Mouse (Mus musculus) midbrain, embryonic 10.5 days (tissue): ENCODE measurements around the gene Gm960. TPM values are rescaled to one million over a fixed set of nuclear protein-coding genes. Genes with fewer than 3 reads are reported as not detected.

Source experiments
- DNase-seq: peaks from one replicate; pipeline ENCODE4 v3.0.0-alpha.2; 2017; ENCODE audit warnings: low spot score
- H3K27ac ChIP-seq: fragments of 300-500 bp; sonication (generic); replicated peaks from 2 replicates; pipeline ENCODE4 v1.5.1; 2016; ENCODE audit warnings: mild to moderate bottlenecking
- H3K27me3 ChIP-seq: fragments of 300-500 bp; sonication (generic); 2 replicates; pipeline ENCODE4 v1.6.1; 2016; ENCODE audit warnings: low read depth, mild to moderate bottlenecking; ENCODE audit not compliant: poor library complexity, severe bottlenecking
- H3K36me3 ChIP-seq: fragments of 300-500 bp; sonication (generic); 2 replicates; pipeline ENCODE4 v1.6.1; 2016; ENCODE audit warnings: mild to moderate bottlenecking, moderate library complexity
- H3K4me1 ChIP-seq: fragments of 300-500 bp; sonication (generic); 2 replicates; pipeline ENCODE4 v1.6.1; 2016
- H3K4me3 ChIP-seq: fragments of 300-500 bp; sonication (generic); 2 replicates; pipeline ENCODE4 v1.5.1; 2016; ENCODE audit warnings: mild to moderate bottlenecking, moderate library complexity
- H3K9me3 ChIP-seq: fragments of 300-500 bp; sonication (generic); replicated peaks from 2 replicates; pipeline ENCODE4 v1.6.1; 2016; ENCODE audit warnings: mild to moderate bottlenecking
- WGBS: fragments of 180-500 bp; shearing (Covaris S2); methylation state at CpG from one replicate; pipeline ENCODE4 v1.1.7; 2016; 5-methylcytosine and 5-hydroxymethylcytosine counted together
- polyA plus RNA-seq: library from polyadenylated mRNA; unstranded; fragments of >200 nt; fragmentation: Nextera tagmentation; extraction: Ambion mirVana; gene quantifications from 2 replicates; pipeline ENCODE4 v1.2.1, GENCODE M21; 2016

Gene Gm960
- polyA plus RNA-seq, 1 experiment from 2014 or later: 2.7 TPM

DNA sequence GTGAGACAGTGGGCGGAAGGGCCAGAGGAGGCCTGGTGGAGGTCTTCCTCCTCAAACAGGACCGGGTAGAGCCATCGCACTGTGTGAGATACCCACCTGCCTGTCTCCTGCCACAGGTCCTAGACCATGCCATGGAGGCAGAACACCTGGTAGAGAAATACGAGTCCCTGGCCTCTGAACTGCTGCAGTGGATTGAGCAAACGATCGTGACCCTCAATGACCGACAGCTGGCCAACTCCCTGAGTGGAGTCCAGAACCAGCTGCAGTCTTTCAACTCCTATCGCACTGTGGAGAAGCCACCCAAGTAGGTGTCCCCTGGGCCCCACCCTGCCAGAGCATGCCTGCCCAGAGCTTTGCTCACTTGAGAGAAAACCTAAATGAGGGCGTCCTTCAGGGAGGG is 30.7 kb upstream of the Gm960 start:
- Histone ChIP-seq H3K27me3 (no peaks in the 10 kb centered on the region), H3K4me3 (no peak overlapping the region), H3K36me3 (peaks cover 88% of the 10 kb centered on the region), H3K9me3 (no peaks in the 10 kb centered on the region), H3K27ac (no peak overlapping the region), H3K4me1 (no peaks in the 10 kb centered on the region)
- 92% methylated on average over 9 of the region's 9 CpGs for WGBS
- DNase-seq: no peak

DNA sequence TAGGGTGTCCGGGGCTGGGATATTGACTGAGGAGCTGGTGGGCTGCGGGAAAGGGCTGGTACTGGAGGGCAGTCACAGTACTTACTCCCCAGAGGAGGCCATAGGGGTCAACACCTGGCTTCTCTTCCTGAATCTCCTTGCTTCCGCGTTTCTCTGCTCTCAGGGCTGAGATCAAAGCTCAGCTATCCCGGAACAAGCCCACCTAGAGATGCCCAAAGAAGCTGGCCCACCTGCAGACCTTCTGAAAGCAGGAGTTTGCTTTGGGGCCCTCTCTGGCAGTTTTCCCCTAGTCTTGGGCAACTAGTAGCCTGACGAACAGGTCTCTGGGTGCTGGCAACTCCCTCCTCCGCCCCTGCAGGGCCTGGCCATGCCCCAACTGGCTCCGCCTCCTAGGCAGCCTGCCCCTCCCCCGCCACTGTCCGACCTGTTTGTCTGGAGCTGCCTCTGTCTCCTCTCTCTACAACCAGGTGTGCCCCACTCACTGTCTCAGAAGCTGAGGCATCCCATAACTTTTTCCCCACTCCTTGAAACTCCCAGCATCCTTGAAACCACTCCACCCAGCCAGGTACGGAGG is 22.3 kb upstream of the Gm960 start:
- no peak for DNase-seq
- 18% methylated on average over 11 of the region's 11 CpGs for WGBS
- peak overlapping the region; percentile 1; the same call in 1 of the 2 replicates for H3K4me3 ChIP-seq
- peaks cover 48% of the 10 kb centered on the region for H3K36me3 ChIP-seq
- H3K4me1 ChIP-seq: peaks cover 29% of the 10 kb centered on the region
- H3K27ac ChIP-seq: no peak overlapping the region
- peaks cover 32% of the 10 kb centered on the region for H3K27me3 ChIP-seq
- no peaks in the 10 kb centered on the region for H3K9me3 ChIP-seq

DNA sequence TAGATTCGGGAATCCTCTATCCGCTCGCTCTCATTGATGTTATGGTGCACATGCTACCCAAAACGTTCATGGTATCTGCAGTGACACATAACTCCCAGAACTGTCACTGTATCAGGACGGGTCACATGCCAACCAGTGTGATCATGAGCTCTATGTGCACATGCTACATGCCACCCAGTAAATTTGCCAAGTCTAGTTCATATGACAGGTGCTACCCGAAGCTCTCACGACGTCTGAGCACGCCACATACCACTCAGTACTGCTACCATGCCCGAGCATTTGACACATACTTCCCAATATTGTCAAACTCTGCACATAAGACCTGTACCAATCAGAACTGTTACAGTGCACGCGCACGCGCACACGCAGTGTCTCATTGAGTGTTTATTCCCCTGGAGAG is 21.6 kb upstream of the Gm960 start:
- WGBS: 83% methylated on average over 15 of the region's 15 CpGs
- H3K36me3 ChIP-seq: peaks cover 42% of the 10 kb centered on the region
- peaks cover 30% of the 10 kb centered on the region for H3K4me1 ChIP-seq
- no peak overlapping the region for H3K27ac ChIP-seq
- H3K27me3 ChIP-seq: peaks cover 38% of the 10 kb centered on the region
- H3K9me3 ChIP-seq: no peaks in the 10 kb centered on the region
- H3K4me3 ChIP-seq: no peak overlapping the region
- DNase-seq: no peak

DNA sequence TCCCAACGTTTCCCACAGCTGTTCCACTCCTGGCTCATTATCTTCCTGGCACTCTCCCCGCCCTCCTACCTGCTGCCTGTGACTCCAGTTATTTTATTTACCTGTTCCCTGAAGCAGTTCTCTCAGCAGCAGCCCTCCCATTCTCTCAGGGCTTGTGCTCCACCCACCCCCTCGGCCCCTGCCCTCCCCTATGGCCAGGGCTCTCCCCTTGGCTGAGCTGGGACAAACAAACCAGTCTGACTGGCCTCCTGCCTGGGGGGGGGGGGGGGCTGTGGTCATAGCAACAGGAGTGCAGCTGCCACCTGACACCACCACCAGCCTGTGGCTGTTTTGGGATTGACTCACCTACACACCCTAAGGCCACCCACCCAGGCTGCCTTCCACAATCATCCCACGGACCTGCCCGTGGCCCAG is 20.9 kb upstream of the Gm960 start:
- H3K9me3 ChIP-seq: no peaks in the 10 kb centered on the region
- H3K27me3 ChIP-seq: peaks cover 46% of the 10 kb centered on the region
- H3K4me3 ChIP-seq: no peak overlapping the region
- H3K4me1 ChIP-seq: peaks cover 37% of the 10 kb centered on the region
- peaks cover 36% of the 10 kb centered on the region for H3K36me3 ChIP-seq
- H3K27ac ChIP-seq: no peak overlapping the region; the same call in 1 of the 2 replicates
- DNase-seq: no peak
- WGBS: 10% methylated on average over 5 of the region's 5 CpGs

DNA sequence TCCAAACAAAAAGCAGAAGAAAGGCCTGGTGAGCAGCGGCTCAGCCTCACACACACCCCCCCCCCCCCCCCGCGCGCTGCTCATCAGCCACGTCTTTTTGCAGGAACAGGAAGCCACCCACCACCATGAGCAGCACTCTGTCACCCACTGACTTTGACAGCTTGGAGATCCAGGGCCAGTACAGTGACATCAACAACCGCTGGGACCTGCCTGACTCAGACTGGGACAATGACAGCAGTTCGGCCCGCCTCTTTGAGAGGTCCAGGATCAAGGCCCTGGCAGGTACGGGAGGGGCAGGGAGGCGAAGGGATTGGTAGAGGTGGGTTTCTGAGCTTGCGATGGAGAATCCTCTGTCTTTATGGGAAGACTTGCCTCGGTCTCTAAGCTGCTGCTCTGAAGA is 20.2 kb upstream of the Gm960 start:
- Histone ChIP-seq H3K27ac (no peak overlapping the region), H3K4me3 (no peak overlapping the region), H3K4me1 (peaks cover 44% of the 10 kb centered on the region), H3K9me3 (no peaks in the 10 kb centered on the region), H3K27me3 (peaks cover 52% of the 10 kb centered on the region), H3K36me3 (peaks cover 30% of the 10 kb centered on the region; the same call in 1 of the 2 replicates)
- no peak for DNase-seq
- 30% methylated on average over 10 of the region's 12 CpGs for WGBS

DNA sequence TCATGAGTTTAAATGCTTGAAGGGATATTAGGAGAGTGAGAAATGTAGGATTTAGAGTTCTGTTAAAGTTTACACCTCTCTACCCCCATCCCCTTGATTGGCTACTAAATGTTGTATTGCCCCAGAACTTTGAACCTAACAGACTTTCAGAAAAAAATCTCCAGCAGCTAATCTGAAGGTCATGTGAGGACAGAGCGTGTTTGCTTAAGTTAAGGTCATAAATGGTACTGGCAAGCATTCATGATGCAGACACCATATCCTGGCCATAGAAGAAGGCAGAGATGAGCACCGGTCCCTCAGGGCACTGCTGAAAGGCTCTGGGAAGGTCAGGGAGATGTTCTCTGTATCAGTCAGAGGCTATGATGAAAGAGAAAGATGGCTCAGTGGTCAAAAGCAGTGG is 18.8 kb upstream of the Gm960 start:
- DNase-seq: no peak
- H3K36me3 ChIP-seq: peaks cover 30% of the 10 kb centered on the region; the same call in 1 of the 2 replicates
- no peaks in the 10 kb centered on the region for H3K9me3 ChIP-seq
- 93% methylated on average over 2 of the region's 2 CpGs for WGBS
- no peak overlapping the region for H3K4me3 ChIP-seq
- H3K27ac ChIP-seq: no peak overlapping the region
- H3K27me3 ChIP-seq: peaks cover 66% of the 10 kb centered on the region
- peaks cover 58% of the 10 kb centered on the region for H3K4me1 ChIP-seq

DNA sequence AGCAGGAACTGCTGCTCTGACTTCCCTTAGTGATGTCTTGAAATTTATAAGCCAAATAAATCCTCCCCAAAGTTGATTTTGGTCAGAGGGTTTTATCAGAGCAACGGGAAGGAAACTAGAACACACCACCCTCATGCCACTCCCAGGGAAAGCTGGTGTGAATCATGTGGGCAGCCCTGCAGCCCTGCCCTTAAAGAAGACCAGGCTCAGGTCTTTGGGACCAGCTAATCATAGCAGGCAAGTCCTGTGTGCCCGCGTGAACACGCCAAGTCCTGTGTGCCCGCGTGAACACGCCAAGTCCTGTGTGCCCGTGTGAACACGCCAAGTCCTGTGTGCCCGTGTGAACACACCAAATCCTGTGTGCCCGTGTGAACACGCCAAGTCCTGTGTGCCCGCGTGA is 18.3 kb upstream of the Gm960 start:
- peaks cover 71% of the 10 kb centered on the region for H3K27me3 ChIP-seq

DNA sequence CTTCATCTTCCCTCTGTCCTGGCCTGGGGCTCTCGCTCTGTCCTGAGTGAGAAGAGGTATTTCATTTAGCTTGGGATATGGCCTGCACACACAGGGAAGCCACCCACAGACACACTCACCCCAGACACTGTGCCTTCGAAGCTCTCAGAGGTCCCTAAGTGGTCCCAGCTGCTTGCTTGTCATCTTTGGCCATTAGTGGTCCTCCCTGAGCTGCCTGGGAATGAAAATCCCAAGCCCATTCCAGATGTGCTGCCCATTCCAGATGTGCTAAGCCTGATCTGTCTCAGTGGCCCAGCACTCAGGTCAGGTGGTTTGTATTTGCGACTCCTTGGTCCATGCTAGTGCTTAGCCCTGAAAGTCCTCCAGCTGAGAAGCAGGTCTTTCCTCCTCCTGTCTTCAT is 15.4 kb upstream of the Gm960 start:
- H3K9me3 ChIP-seq: no peaks in the 10 kb centered on the region
- H3K4me1 ChIP-seq: peaks cover 55% of the 10 kb centered on the region
- 65% methylated on average over 3 of the region's 3 CpGs for whole genome bisulfite sequencing
- H3K27ac ChIP-seq: no peak overlapping the region
- H3K27me3 ChIP-seq: peaks cover 77% of the 10 kb centered on the region
- 0 out of 2 replicates have a peak, but pooled peaks cover 10% of the 10 kb centered on the region for H3K36me3 ChIP-seq
- no peak for DNase-seq
- H3K4me3 ChIP-seq: peak overlapping the region; percentile 83; the same call in 1 of the 2 replicates

More for the DNA sequence above, 18.3 kb upstream of the Gm960 start:
- no peak for DNase-seq
- WGBS: 97% methylated on average over 14 of the region's 14 CpGs
- Histone ChIP-seq H3K4me1 (peaks cover 61% of the 10 kb centered on the region), H3K9me3 (no peaks in the 10 kb centered on the region), H3K27ac (no peak overlapping the region), H3K4me3 (no peak overlapping the region), H3K36me3 (peaks cover 28% of the 10 kb centered on the region; the same call in 1 of the 2 replicates)

DNA sequence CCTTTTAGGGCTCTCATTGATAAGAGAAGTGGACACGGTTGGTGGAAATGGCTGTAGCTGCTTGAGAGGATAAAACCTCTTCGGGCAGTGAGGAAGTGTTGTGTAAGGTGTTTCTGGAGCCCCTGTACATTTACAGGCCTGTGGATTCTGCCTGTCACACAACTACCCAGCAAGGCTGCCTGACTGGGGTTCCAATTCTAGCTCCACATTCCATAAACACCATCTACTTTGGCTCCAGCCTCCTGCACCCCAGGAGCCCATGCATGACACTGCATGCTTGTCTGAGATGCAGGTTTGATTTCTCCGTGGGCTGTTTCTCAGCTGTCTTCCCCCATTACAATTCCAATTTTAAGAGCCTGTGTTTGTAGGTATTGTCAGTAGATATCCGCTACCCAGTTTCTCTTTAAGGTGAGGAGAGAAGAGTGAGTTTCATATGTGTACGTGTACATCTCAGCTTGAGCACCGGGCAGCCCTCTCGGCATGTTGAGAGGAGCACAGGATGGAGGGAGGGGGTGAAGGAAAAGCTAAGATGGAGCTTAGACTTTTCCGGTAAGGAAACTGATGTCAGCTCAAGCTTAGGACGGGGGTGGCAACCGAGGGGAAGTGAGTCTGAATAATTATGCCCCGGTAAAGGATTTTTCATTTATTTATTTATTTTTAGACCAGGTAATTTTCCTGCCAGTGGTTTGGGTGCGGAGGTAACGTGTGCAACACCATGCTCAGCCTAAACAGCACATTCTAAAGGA is 14.5 kb upstream of the Gm960 start:
- Histone ChIP-seq H3K9me3 (no peaks in the 10 kb centered on the region), H3K4me1 (peaks cover 46% of the 10 kb centered on the region), H3K4me3 (peak overlapping the region; percentile 83), H3K27me3 (peaks cover 68% of the 10 kb centered on the region), H3K27ac (peak overlapping the region; percentile 95), H3K36me3 (0 out of 2 replicates have a peak, but pooled peaks cover 9% of the 10 kb centered on the region)
- WGBS: 41% methylated on average over 13 of the region's 13 CpGs
- DNase-seq: no peak

DNA sequence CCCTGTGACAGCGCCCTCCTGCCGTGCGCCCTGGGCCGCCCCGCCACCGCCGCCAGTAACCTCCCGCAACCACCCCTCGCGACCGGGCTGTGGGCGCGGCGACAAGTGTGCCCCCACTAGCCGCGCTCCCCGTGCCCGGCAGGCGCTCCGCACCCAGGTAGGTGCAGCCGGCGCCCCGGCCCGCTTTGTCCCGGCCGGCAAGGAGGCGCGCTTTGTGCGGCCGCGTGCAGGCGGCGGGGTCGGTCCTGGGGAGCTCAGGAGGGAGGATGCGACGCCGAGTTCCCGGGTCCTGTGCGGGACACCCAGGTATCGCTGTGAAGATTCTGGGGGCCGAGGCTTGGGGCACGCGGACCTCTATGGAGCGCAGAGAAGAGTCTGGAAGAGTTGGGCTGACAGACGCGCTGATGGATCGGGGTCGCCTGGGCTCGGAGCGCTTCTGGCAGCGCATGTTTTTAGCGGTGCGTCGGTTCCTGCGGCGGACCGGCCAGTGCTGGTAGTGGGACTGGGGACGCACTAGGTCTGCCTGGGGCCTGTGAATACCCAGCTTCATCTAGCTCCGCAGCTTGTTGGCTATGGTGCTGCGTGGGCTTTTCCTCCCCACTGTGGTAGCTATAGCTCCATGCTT is 13.8 kb upstream of the Gm960 start:
- WGBS: under 1% methylated on average over 60 of the region's 60 CpGs
- H3K9me3 ChIP-seq: no peaks in the 10 kb centered on the region
- H3K4me1 ChIP-seq: peaks cover 43% of the 10 kb centered on the region
- DNase-seq: peak; percentile 69
- H3K36me3 ChIP-seq: 0 out of 2 replicates have a peak, but pooled peaks cover 3% of the 10 kb centered on the region
- peak overlapping the region; percentile 83 for H3K4me3 ChIP-seq
- peaks cover 67% of the 10 kb centered on the region for H3K27me3 ChIP-seq
- H3K27ac ChIP-seq: peak overlapping the region; percentile 95

DNA sequence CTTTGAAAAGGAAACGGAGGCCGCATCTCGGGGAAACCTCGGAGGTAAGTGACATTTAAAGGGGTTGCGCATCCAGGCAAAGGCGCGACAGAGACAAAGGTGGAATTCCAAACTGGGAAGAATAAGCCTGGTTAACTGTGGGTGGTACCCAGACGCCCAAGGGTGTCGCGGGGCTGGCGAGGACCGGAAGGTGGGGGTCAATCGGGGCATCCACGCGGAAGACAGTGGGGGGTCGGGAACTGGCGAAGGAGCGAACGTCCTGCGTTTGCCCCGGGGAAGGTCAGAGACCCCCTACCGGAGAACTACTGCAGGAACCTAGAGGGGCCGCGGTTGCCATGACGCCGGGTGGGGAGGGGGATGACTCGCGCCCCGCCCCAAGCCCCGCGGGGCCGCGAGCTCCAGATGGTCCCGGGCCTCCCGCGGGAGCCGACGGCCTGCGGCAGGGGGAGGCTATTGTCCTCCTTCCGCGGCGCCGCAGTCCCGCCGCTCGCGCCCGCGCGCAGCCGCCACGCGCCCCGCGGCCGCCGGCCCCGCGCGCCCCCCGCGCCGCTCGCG is 13.2 kb upstream of the Gm960 start:
- peak overlapping the region; percentile 95 for H3K27ac ChIP-seq
- under 1% methylated on average over 40 of the region's 65 CpGs for WGBS
- peak; percentile 80 for DNase-seq

DNA sequence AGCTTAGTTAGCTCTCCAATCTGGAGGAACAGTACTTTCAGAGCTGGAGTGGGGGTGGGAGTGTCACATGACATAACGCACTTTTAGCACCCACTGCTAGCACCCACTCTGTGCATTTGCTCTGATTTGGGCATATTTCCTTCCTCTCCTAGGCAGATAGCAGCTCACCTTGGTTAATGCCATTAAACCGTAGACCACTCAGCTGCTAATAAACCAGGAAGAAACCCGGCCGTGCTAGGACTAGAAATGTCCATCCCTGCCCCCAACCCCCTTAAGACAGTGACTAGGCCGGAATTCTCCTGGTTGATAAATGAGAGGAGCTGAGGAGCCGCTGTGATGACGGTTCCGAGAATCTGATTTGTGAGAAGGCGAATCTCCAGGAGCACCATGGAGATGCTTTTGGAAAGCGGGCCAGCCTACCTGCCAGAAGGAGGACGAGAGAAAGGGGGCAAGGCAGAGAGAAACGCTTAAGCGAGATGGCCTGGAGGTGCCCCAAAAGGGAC is 12.7 kb upstream of the Gm960 start, which contains the start of gene Sptbn2:
Sptbn2 (plus strand) TSS at position 70 of the 503 bp plus-strand sequence.
- Histone ChIP-seq H3K4me1 (peaks cover 43% of the 10 kb centered on the region), H3K27me3 (peaks cover 67% of the 10 kb centered on the region), H3K27ac (peak within 1 kb of the TSS; percentile 95), H3K9me3 (no peaks in the 10 kb centered on the region), H3K4me3 (peak within 1 kb of the TSS; percentile 83), H3K36me3 (no peaks in the 10 kb centered on the region)
- WGBS: 10% methylated on average over 13 of the region's 13 CpGs
- no peak for DNase-seq

More for the DNA sequence above, 13.2 kb upstream of the Gm960 start:
- H3K27me3 ChIP-seq: peaks cover 67% of the 10 kb centered on the region
- H3K4me1 ChIP-seq: peaks cover 43% of the 10 kb centered on the region
- H3K36me3 ChIP-seq: no peaks in the 10 kb centered on the region
- H3K4me3 ChIP-seq: peak overlapping the region; percentile 83
- H3K9me3 ChIP-seq: no peaks in the 10 kb centered on the region
